Mouse (Mus musculus) lung, embryonic 14.5 days (tissue): ENCODE measurements around the gene Nanog. TPM values are rescaled to one million over a fixed set of nuclear protein-coding genes. Genes with fewer than 3 reads are reported as not detected.

Source experiments
- ATAC-seq: fragments of 200-750 bp; cut with Nextera tagmentation; 2 replicates; pipeline ENCODE4 v1.8.0; 2017; ENCODE audit warnings: mild to moderate bottlenecking, moderate TSS enrichment, moderate library complexity; ENCODE audit not compliant: insufficient read depth
- DNase-seq: peaks from one replicate; pipeline ENCODE4 v3.0.0-alpha.2; 2015
- H3K27ac ChIP-seq: fragments of 300-500 bp; sonication (generic); 2 replicates; pipeline ENCODE4 v1.5.1; 2014; ENCODE audit warnings: low read depth, mild to moderate bottlenecking, moderate library complexity
- H3K27me3 ChIP-seq: fragments of 300-500 bp; sonication (generic); 2 replicates; pipeline ENCODE4 v1.6.1; 2014; ENCODE audit warnings: low read length, control low read depth; ENCODE audit not compliant: insufficient read depth
- H3K36me3 ChIP-seq: fragments of 300-500 bp; sonication (generic); 2 replicates; pipeline ENCODE4 v1.6.1; 2014; ENCODE audit warnings: control low read depth; ENCODE audit not compliant: insufficient read depth
- H3K4me1 ChIP-seq: fragments of 300-500 bp; sonication (generic); 2 replicates; pipeline ENCODE4 v1.6.1; 2014; ENCODE audit warnings: antibody characterized with exemption, control low read depth; ENCODE audit not compliant: insufficient read depth
- H3K4me2 ChIP-seq: fragments of 300-500 bp; sonication (generic); 2 replicates; pipeline ENCODE4 v1.6.1; 2014; ENCODE audit warnings: mild to moderate bottlenecking
- H3K4me3 ChIP-seq: fragments of 300-500 bp; sonication (generic); 2 replicates; pipeline ENCODE4 v1.5.1; 2014; ENCODE audit warnings: low read depth, low read length
- H3K9ac ChIP-seq: fragments of 300-500 bp; sonication (generic); 2 replicates; pipeline ENCODE4 v1.6.1; 2014
- H3K9me3 ChIP-seq: fragments of 300-500 bp; sonication (generic); 2 replicates; pipeline ENCODE4 v1.6.1; 2016; ENCODE audit warnings: low read depth, low read length, control low read depth
- CTCF ChIP-seq: IDR thresholded peaks from 2 replicates; pipeline ENCODE4 v1.5.1; 2016; ENCODE audit warnings: antibody characterized with exemption, low read depth
- WGBS: fragments of 180-500 bp; shearing (Covaris S2); extraction: QIAGEN DNeasy Blood & Tissue Kit; methylation state at CpG from one replicate; pipeline ENCODE4 v1.1.7; 2014; 5-methylcytosine and 5-hydroxymethylcytosine counted together
- polyA plus RNA-seq: library from polyadenylated mRNA; unstranded; fragments of >200 nt; fragmentation: Nextera tagmentation; extraction: Ambion mirVana; gene quantifications from 2 replicates; pipeline ENCODE4 v1.2.1, GENCODE M21; 2014

The Nanog gene
- 0.15 and 0.43 TPM in 2 replicates for polyA plus RNA-seq

DNA sequence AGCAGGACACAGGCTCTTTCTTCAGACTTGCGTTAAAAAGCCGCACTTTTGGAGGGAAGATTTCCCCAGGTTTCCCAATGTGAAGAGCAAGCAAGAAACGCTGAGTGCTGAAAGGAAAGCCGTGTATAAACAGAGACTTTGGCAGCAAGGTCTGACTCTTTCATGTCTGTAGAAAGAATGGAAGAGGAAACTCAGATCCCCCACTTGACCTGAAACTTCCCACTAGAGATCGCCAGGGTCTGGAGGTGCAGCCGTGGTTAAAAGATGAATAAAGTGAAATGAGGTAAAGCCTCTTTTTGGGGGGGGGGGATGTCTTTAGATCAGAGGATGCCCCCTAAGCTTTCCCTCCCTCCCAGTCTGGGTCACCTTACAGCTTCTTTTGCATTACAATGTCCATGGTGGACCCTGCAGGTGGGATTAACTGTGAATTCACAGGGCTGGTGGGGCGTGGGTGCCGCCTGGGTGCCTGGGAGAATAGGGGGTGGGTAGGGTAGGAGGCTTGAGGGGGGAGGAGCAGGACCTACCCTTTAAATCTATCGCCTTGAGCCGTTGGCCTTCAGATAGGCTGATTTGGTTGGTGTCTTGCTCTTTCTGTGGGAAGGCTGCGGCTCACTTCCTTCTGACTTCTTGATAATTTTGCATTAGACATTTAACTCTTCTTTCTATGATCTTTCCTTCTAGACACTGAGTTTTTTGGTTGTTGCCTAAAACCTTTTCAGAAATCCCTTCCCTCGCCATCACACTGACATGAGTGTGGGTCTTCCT, at the start of gene Nanog:
Gene Nanog, plus strand, starts transcription at position 454 of the 765 bp plus-strand sequence.
- DNase-seq, result peak; percentile 46
- Histone ChIP-seq H3K9me3 (no peaks in the 10 kb centered on the region), H3K27me3 (no peaks in the 10 kb centered on the region), H3K4me3 (no peak within 1 kb of the TSS), H3K4me1 (peaks cover 6% of the 10 kb centered on the region), H3K9ac (no peak within 1 kb of the TSS), H3K36me3 (no peaks in the 10 kb centered on the region), H3K4me2 (no peak within 1 kb of the TSS), H3K27ac (no peak within 1 kb of the TSS)
- no peak for TF ChIP-seq CTCF
- WGBS, result 23% methylated on average over 12 of the region's 12 CpGs
- ATAC-seq, result no peak

DNA sequence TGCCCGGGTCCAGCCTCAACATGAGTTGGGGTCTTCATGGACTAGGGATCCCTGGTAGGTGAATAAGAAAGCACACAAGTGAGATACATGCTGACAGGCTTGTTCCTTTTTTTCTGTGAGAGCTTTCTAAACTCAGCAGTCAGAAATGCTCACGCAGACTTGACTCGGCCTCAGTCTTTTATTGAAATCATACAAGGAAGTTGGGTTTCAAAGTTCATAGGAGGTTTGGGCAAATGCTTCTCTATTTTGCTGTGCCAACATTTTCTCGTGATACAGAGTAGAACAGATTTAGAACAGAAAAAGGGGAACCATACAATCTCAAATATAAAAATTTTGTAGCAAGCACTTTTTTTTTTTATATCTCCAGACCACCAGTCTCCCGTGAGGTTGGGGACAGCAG, 49.7 kb upstream of the Nanog start:
- 75% methylated on average over 5 of the region's 5 CpGs for WGBS
- Histone ChIP-seq H3K27ac (no peak overlapping the region), H3K36me3 (no peaks in the 10 kb centered on the region), H3K9ac (no peak overlapping the region), H3K4me3 (no peak overlapping the region), H3K9me3 (no peaks in the 10 kb centered on the region), H3K27me3 (no peaks in the 10 kb centered on the region), H3K4me1 (no peaks in the 10 kb centered on the region), H3K4me2 (no peak overlapping the region)
- ATAC-seq (no peak), DNase-seq (no peak)
- no peak for TF ChIP-seq CTCF

GRCm38 (mm10) chr6:122659567-122659966, 47.7 kb upstream of the Nanog start:
- H3K4me3 ChIP-seq, result no peak overlapping the region
- H3K4me1 ChIP-seq, result no peaks in the 10 kb centered on the region
- no peaks in the 10 kb centered on the region for H3K27me3 ChIP-seq
- ATAC-seq, result no peak
- no peaks in the 10 kb centered on the region for H3K36me3 ChIP-seq
- 12% methylated on average over 7 of the region's 7 CpGs for WGBS
- no peak overlapping the region for H3K27ac ChIP-seq
- H3K9ac ChIP-seq, result no peak overlapping the region
- DNase-seq, result peak; percentile 87
- TF ChIP-seq CTCF, result no peak
- no peak overlapping the region for H3K4me2 ChIP-seq
- no peaks in the 10 kb centered on the region for H3K9me3 ChIP-seq

DNA sequence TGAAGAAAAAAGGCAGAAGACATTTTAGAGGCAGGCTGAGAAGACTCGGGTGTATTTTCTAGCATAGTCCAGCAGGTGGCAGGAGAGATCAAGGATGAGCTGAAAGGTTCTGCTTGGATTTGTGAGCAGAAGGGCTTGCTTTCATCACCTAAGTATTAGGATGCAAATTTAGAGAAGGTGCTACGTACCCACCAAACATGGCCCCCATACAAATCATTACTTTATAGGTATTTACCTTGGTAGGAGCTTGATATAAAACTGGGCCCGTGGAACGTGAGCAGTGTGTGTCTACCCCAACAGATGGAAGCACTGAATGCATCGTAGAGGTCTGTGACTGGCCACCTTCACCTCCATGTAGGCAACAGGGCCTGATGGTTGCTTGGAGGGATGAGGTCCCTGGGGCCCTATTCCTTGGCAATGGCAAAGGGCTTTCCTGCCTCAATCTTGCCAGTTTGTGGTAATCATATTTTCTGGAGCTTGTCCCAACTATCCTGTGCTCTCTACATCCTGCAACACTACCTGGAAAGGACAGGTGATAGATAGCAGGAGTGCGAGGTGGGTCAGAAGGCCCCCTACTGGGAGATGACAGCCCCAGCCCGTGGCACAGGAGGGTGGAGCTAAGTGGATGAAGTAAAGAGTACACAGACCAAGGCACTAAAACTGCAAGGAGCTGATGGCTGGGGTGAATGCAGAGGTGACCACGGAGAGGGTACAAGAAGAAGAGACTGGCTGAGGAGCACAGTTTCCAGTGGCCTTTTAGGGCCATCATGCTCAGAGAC, 46.5 kb upstream of the Nanog start:
- no peak overlapping the region for H3K9ac ChIP-seq
- ATAC-seq (no peak), DNase-seq (peak; percentile 75)
- H3K4me1 ChIP-seq, result no peaks in the 10 kb centered on the region
- H3K4me3 ChIP-seq, result no peak overlapping the region
- TF ChIP-seq CTCF, result peak; percentile 72
- no peaks in the 10 kb centered on the region for H3K27me3 ChIP-seq
- H3K27ac ChIP-seq, result no peak overlapping the region
- H3K36me3 ChIP-seq, result no peaks in the 10 kb centered on the region
- WGBS, result 35% methylated on average over 8 of the region's 8 CpGs
- H3K4me2 ChIP-seq, result no peak overlapping the region
- H3K9me3 ChIP-seq, result no peaks in the 10 kb centered on the region

GRCm38 (mm10) chr6:122662551-122663264, 44.6 kb upstream of the Nanog start:
- Histone ChIP-seq H3K4me2 (no peak overlapping the region), H3K9me3 (no peaks in the 10 kb centered on the region), H3K4me3 (no peak overlapping the region), H3K27ac (no peak overlapping the region), H3K36me3 (no peaks in the 10 kb centered on the region), H3K27me3 (no peaks in the 10 kb centered on the region), H3K4me1 (no peaks in the 10 kb centered on the region), H3K9ac (no peak overlapping the region)
- WGBS, result 29% methylated on average over 22 of the region's 22 CpGs
- no peak for ATAC-seq
- TF ChIP-seq CTCF, result no peak
- peak; percentile 43 for DNase-seq

DNA sequence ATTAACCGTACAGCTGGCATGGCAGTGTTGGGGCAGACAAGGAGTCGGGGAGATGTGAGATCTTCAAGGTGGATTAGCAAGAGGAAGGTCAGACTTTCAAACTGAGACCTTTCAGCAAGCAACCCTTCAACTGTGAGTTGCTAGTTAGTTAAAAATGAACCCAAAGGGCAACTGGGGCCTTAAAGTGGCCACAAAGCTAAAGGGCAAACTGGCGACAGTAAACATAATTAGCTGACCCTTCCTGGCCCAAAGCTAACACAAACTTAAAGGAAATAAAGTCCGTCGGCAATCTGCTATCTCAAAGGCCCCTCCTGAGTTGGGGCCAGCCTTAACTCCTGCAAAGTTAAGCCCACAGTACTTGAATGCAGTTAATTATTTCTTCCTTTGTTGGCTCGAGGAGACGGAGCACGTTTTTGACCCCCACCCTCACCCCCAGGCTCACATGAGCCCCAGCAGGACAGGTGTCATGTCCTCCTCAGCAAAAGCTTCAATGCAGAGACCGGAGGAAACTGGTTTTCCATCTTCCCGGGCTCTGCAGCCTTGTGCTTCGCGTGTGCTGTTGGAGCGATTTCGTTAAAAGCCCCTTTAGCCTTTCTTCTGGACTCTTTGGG, 43.6 kb upstream of the Nanog start:
- 28% methylated on average over 14 of the region's 14 CpGs for WGBS
- TF ChIP-seq CTCF, result no peak
- Histone ChIP-seq H3K27me3 (no peaks in the 10 kb centered on the region), H3K4me1 (no peaks in the 10 kb centered on the region), H3K9ac (no peak overlapping the region), H3K4me3 (no peak overlapping the region), H3K27ac (no peak overlapping the region), H3K4me2 (no peak overlapping the region), H3K36me3 (no peaks in the 10 kb centered on the region), H3K9me3 (no peaks in the 10 kb centered on the region)
- ATAC-seq (no peak), DNase-seq (no peak)
